ENCODE assay signal across 15 mouse cellular contexts in the genomic region with DNA sequence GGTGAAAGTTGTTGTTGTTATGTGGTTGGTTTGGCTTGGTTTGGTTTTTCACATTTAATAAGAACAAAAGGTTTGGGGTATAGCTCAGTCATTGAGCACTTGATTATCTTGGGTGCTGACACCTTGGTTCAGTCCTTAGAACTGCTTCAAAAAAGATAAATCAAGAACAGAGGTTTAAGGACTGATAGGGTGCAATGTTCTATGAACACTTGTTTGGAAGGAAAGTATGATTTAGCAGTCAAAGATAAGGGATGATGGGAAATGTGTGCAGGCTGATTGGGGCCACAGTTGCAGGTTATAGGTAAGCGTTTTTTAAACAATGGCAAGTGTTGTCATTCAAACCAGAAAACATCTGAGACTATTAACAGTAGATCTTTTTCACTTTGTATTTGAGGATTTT. TPM values are rescaled to one million over a fixed set of nuclear protein-coding genes. Genes with fewer than 3 reads are reported as not detected.
DNase-seq lines count a peak whose midpoint lies in the region; ATAC-seq and TF ChIP-seq lines count a peak whose summit lies in the region.
"Had no signal": no experiment of that assay in that cellular context is flagged by ENCODE, and none has a peak within 500 bp of the region (broad histone marks: within the 10 kb centered on the region; RNA-seq: fewer than 3 reads in every experiment).

No protein-coding gene starts in this region.

- peaks cover 10% of the 10 kb centered on the region for H3K36me3 ChIP-seq in heart, embryonic 13.5 days
- peaks cover 4% of the 10 kb centered on the region; the same call in 1 of the 2 replicates for H3K36me3 ChIP-seq in heart, adult 2 months (ENCODE audit: control insufficient read depth, insufficient read depth, low read length)
- H3K36me3 ChIP-seq in midbrain, embryonic 12.5 days, result peaks cover 3% of the 10 kb centered on the region; the same call in 1 of the 2 replicates
- no peaks in the 10 kb centered on the region for H3K36me3 ChIP-seq in midbrain, embryonic 14.5 days (ENCODE audit: control insufficient read depth, insufficient read depth, low read length)
- H3K36me3 ChIP-seq in hindbrain, embryonic 14.5 days (replicated peaks; ENCODE audit: control insufficient read depth, insufficient read depth), result no peaks in the 10 kb centered on the region
- H3K36me3 ChIP-seq in neural tube, embryonic 15.5 days, result no peaks in the 10 kb centered on the region
- H3K36me3 ChIP-seq: limb, embryonic 15.5 days; stomach, embryonic 15.5 days had no signal

- no peak for TF ChIP-seq EP300 in heart, adult 2 months (IDR thresholded peaks at IDR 0.05; ENCODE audit: insufficient read depth, low read depth, low read length)

- peaks cover 35% of the 10 kb centered on the region for H3K4me1 ChIP-seq in heart, embryonic 13.5 days
- H3K4me1 ChIP-seq in heart, adult 2 months (ENCODE audit: control insufficient read depth, insufficient read depth, low read length), result peaks cover 3% of the 10 kb centered on the region
- peaks cover 5% of the 10 kb centered on the region; the same call in 1 of the 2 replicates for H3K4me1 ChIP-seq in midbrain, embryonic 12.5 days
- 0 out of 2 replicates have a peak, but pooled peaks cover 4% of the 10 kb centered on the region for H3K4me1 ChIP-seq in midbrain, embryonic 14.5 days (ENCODE audit: control insufficient read depth, insufficient read depth, low read length)
- peaks cover 10% of the 10 kb centered on the region for H3K4me1 ChIP-seq in hindbrain, embryonic 14.5 days (replicated peaks; ENCODE audit: control insufficient read depth, insufficient read depth, low read length)
- H3K4me1 ChIP-seq in neural tube, embryonic 15.5 days, result peaks cover 27% of the 10 kb centered on the region

- H3K79me2 ChIP-seq in heart, adult 2 months (replicated peaks; ENCODE audit: control insufficient read depth, insufficient read depth, low read length), result peaks cover 3% of the 10 kb centered on the region; the same call in 1 of the 2 replicates

- 0 out of 2 replicates have a peak overlapping the region, but pooled peaks have one; percentile 19 for H3K9ac ChIP-seq in heart, embryonic 13.5 days
- H3K9ac ChIP-seq in heart, adult 2 months (ENCODE audit: low read depth, low read length), result no peak overlapping the region
- no peak overlapping the region for H3K9ac ChIP-seq in midbrain, embryonic 12.5 days (replicated peaks)
- no peak overlapping the region for H3K9ac ChIP-seq in midbrain, embryonic 14.5 days (replicated peaks; ENCODE audit: low read length)
- no peak overlapping the region for H3K9ac ChIP-seq in hindbrain, embryonic 14.5 days
- no peak overlapping the region for H3K9ac ChIP-seq in neural tube, embryonic 15.5 days (replicated peaks)
- H3K9ac ChIP-seq: limb, embryonic 15.5 days; stomach, embryonic 15.5 days had no signal

- H3K27me3 ChIP-seq in heart, embryonic 13.5 days (replicated peaks), result no peaks in the 10 kb centered on the region
- H3K27me3 ChIP-seq in heart, adult 2 months (ENCODE audit: control insufficient read depth, insufficient read depth, low read length), result no peaks in the 10 kb centered on the region
- H3K27me3 ChIP-seq in midbrain, embryonic 12.5 days, result no peaks in the 10 kb centered on the region
- H3K27me3 ChIP-seq in midbrain, embryonic 14.5 days (ENCODE audit: control insufficient read depth, insufficient read depth, low read length), result no peaks in the 10 kb centered on the region
- no peaks in the 10 kb centered on the region for H3K27me3 ChIP-seq in hindbrain, embryonic 14.5 days (ENCODE audit: control insufficient read depth, insufficient read depth, low read length)
- H3K27me3 ChIP-seq in neural tube, embryonic 15.5 days (replicated peaks), result no peaks in the 10 kb centered on the region
- H3K27me3 ChIP-seq: limb, embryonic 15.5 days; stomach, embryonic 15.5 days had no signal

- WGBS in heart, embryonic 13.5 days, result 40% methylated on average over 1 of the region's 1 CpGs
- 66% methylated on average over 1 of the region's 1 CpGs for WGBS in heart, adult 2 months
- WGBS in midbrain, embryonic 12.5 days, result 69% methylated on average over 1 of the region's 1 CpGs
- 74% methylated on average over 1 of the region's 1 CpGs for WGBS in midbrain, embryonic 14.5 days
- 71% methylated on average over 1 of the region's 1 CpGs for WGBS in hindbrain, embryonic 14.5 days
- WGBS in neural tube, embryonic 15.5 days, result 48% methylated on average over 1 of the region's 1 CpGs

- intact Hi-C loops in heart, adult 2 months (cut with DNase I), result no loop called here

- no peak for ATAC-seq in heart, embryonic 13.5 days (ENCODE audit: extremely low read depth, insufficient number of reproducible peaks, low FRiP score, low TSS enrichment)
- no peak for ATAC-seq in midbrain, embryonic 12.5 days (ENCODE audit: low FRiP score, low read depth)
- ATAC-seq in midbrain, embryonic 14.5 days (ENCODE audit: low FRiP score, low TSS enrichment), result no peak
- ATAC-seq in hindbrain, embryonic 14.5 days (ENCODE audit: low FRiP score), result no peak
- ATAC-seq in neural tube, embryonic 15.5 days (ENCODE audit: low FRiP score), result no peak

- DNase-seq in heart, adult 2 months, result no peak
- DNase-seq in midbrain, embryonic 14.5 days, result no peak
- DNase-seq in hindbrain, embryonic 14.5 days (ENCODE audit: low spot score), result no peak
- DNase-seq in ovary, adult 18-20 months (ENCODE audit: low spot score), result no peak
- DNase-seq in adrenal gland, postnatal 4 days (ENCODE audit: low spot score in 2 of 2), result no peak
- DNase-seq: cerebellum, adult 9-11 months; gastrocnemius, postnatal 25 days; kidney, adult 18-20 months; lung, postnatal 4 days; thymus, postnatal 25 days had no signal

- H3K4me2 ChIP-seq in heart, embryonic 13.5 days, result no peak overlapping the region
- no peak overlapping the region for H3K4me2 ChIP-seq in midbrain, embryonic 12.5 days (replicated peaks)
- no peak overlapping the region for H3K4me2 ChIP-seq in midbrain, embryonic 14.5 days (ENCODE audit: low read length)
- H3K4me2 ChIP-seq in hindbrain, embryonic 14.5 days (replicated peaks), result no peak overlapping the region
- no peak overlapping the region for H3K4me2 ChIP-seq in neural tube, embryonic 15.5 days
- H3K4me2 ChIP-seq: limb, embryonic 15.5 days; stomach, embryonic 15.5 days had no signal

- no peak for TF ChIP-seq POLR2A in heart, adult 2 months (IDR thresholded peaks at IDR 0.05; ENCODE audit: insufficient read depth, low read depth, low read length)

- no peak overlapping the region for H3K4me3 ChIP-seq in heart, embryonic 13.5 days
- no peak overlapping the region for H3K4me3 ChIP-seq in heart, adult 2 months
- no peak overlapping the region for H3K4me3 ChIP-seq in midbrain, embryonic 12.5 days
- no peak overlapping the region for H3K4me3 ChIP-seq in midbrain, embryonic 14.5 days (replicated peaks; ENCODE audit: low read depth, low read length)
- H3K4me3 ChIP-seq in hindbrain, embryonic 14.5 days (replicated peaks; ENCODE audit: low read length), result no peak overlapping the region
- H3K4me3 ChIP-seq in neural tube, embryonic 15.5 days (replicated peaks), result no peak overlapping the region
- H3K4me3 ChIP-seq: limb, embryonic 15.5 days; stomach, embryonic 15.5 days had no signal

- peak overlapping the region; percentile 75 for H3K27ac ChIP-seq in heart, embryonic 13.5 days (replicated peaks)
- no peak overlapping the region for H3K27ac ChIP-seq in heart, adult 2 months
- H3K27ac ChIP-seq in midbrain, embryonic 12.5 days (replicated peaks), result peak overlapping the region; percentile 52; the same call in 1 of the 2 replicates
- no peak overlapping the region for H3K27ac ChIP-seq in midbrain, embryonic 14.5 days (replicated peaks; ENCODE audit: low read depth, low read length)
- peak overlapping the region; percentile 63 for H3K27ac ChIP-seq in hindbrain, embryonic 14.5 days
- 0 out of 2 replicates have a peak overlapping the region, but pooled peaks have one; percentile 11 for H3K27ac ChIP-seq in neural tube, embryonic 15.5 days (replicated peaks)

- TF ChIP-seq CTCF in heart, adult 2 months (IDR thresholded peaks at IDR 0.05), result no peak

- no peaks in the 10 kb centered on the region for H3K9me3 ChIP-seq in heart, embryonic 13.5 days
- H3K9me3 ChIP-seq in midbrain, embryonic 12.5 days, result no peaks in the 10 kb centered on the region
- H3K9me3 ChIP-seq in midbrain, embryonic 14.5 days (ENCODE audit: control insufficient read depth, low read length), result no peaks in the 10 kb centered on the region
- H3K9me3 ChIP-seq in hindbrain, embryonic 14.5 days (ENCODE audit: control insufficient read depth, low read length), result no peaks in the 10 kb centered on the region
- H3K9me3 ChIP-seq in neural tube, embryonic 15.5 days (replicated peaks), result no peaks in the 10 kb centered on the region
- H3K9me3 ChIP-seq: limb, embryonic 15.5 days; stomach, embryonic 15.5 days had no signal

RNA-seq across cellular contexts. Expression of a gene that starts 17.8 kb away (rescaled TPM):
- polyA plus RNA-seq in heart, embryonic 13.5 days (2015; fragmentation: Nextera tagmentation; extraction: Ambion mirVana), result 28.3 and 29.2 TPM in 2 replicates
- total RNA-seq in heart, adult 2 months (2021), result 10 to 100 TPM; 15.6 to 17.3 TPM
- 7.8 and 14.4 TPM in 2 replicates for polyA plus RNA-seq in heart, adult 2 months (2012; rRNA removed)
- polyA plus RNA-seq in midbrain, embryonic 12.5 days (2016; fragmentation: Nextera tagmentation; extraction: Ambion mirVana), result 91.8 and 94.9 TPM in 2 replicates
- polyA plus RNA-seq in midbrain, embryonic 14.5 days (2014; fragmentation: Nextera tagmentation; extraction: Ambion mirVana), result 45.5 and 65.6 TPM in 2 replicates
- 44.6 and 48.0 TPM in 2 replicates for polyA plus RNA-seq in hindbrain, embryonic 14.5 days (2014; fragmentation: Nextera tagmentation; extraction: Ambion mirVana)
- polyA plus RNA-seq in neural tube, embryonic 15.5 days (2015; fragmentation: Nextera tagmentation; extraction: Ambion mirVana), result 35.3 and 36.1 TPM in 2 replicates
- total RNA-seq in adrenal gland, postnatal 4 days (2021), result 10 to 100 TPM; 45.8 to 60.4 TPM

RNA-seq across cellular contexts. Expression of a gene that starts 46.2 kb away (rescaled TPM):
- 38.0 and 41.5 TPM in 2 replicates for polyA plus RNA-seq in heart, embryonic 13.5 days (2015; fragmentation: Nextera tagmentation; extraction: Ambion mirVana)
- 10 to 100 TPM; 73.6 to 95.0 TPM for total RNA-seq in heart, adult 2 months (2021)
- 64.8 and 66.0 TPM in 2 replicates for polyA plus RNA-seq in heart, adult 2 months (2012; rRNA removed)
- 7.1 and 8.6 TPM in 2 replicates for polyA plus RNA-seq in midbrain, embryonic 12.5 days (2016; fragmentation: Nextera tagmentation; extraction: Ambion mirVana)
- 4.0 and 5.8 TPM in 2 replicates for polyA plus RNA-seq in midbrain, embryonic 14.5 days (2014; fragmentation: Nextera tagmentation; extraction: Ambion mirVana)
- polyA plus RNA-seq in hindbrain, embryonic 14.5 days (2014; fragmentation: Nextera tagmentation; extraction: Ambion mirVana), result 7.0 and 7.1 TPM in 2 replicates
- polyA plus RNA-seq in neural tube, embryonic 15.5 days (2015; fragmentation: Nextera tagmentation; extraction: Ambion mirVana), result 12.1 and 12.7 TPM in 2 replicates
- 10 to 100 TPM; 29.2 to 30.1 TPM for total RNA-seq in adrenal gland, postnatal 4 days (2021)

Comparison
In these comparisons a context has a peak if more than half of its experiments do, and no peak if none do; other contexts are left out.
1. H3K27ac ChIP-seq: peak in heart, embryonic 13.5 days (single experiment), midbrain, embryonic 12.5 days (single experiment), hindbrain, embryonic 14.5 days (single experiment) and neural tube, embryonic 15.5 days (single experiment); none in heart, adult 2 months (single experiment) and midbrain, embryonic 14.5 days (single experiment).